Mouse (Mus musculus) bone marrow macrophage, adult 2 months (primary cell): ENCODE measurements around the gene Slc39a7.

Experiments used
- CTCF ChIP-seq: IDR thresholded peaks from 2 replicates; pipeline ENCODE4 v1.5.1; 2012; ENCODE audit warnings: low read depth, mild to moderate bottlenecking, low read length, moderate library complexity
- POLR2A ChIP-seq: IDR thresholded peaks from 2 replicates; pipeline ENCODE4 v1.6.1; 2012; ENCODE audit warnings: mild to moderate bottlenecking, low read depth, low read length, borderline replicate concordance

- TF ChIP-seq POLR2A (no peak), CTCF (no peak)
These were observed 21.3 kb downstream of the Slc39a7 start for GRCm38 (mm10) chr17:34010156-34010555.
